Mouse (Mus musculus) bone marrow, adult 2 months (tissue): ENCODE measurements around the gene Iah1. TPM values are rescaled to one million over a fixed set of nuclear protein-coding genes. Genes with fewer than 3 reads are reported as not detected.

Experiments used
- H3K27ac ChIP-seq: fragments of 200-500 bp; 2 replicates; pipeline ENCODE4 v1.5.1; 2012; ENCODE audit warnings: low read depth, mild to moderate bottlenecking, control low read depth, inconsistent platforms, low read length; ENCODE audit not compliant: control insufficient read depth, poor library complexity, insufficient read depth
- H3K4me1 ChIP-seq: fragments of 200-500 bp; 2 replicates; pipeline ENCODE4 v1.6.1; 2011; ENCODE audit warnings: low read length; ENCODE audit not compliant: control insufficient read depth, insufficient read depth
- H3K4me3 ChIP-seq: fragments of 200-500 bp; replicated peaks from 2 replicates; pipeline ENCODE3; 2011; ENCODE audit warnings: mild to moderate bottlenecking, low read depth, low read length, control low read depth; ENCODE audit not compliant: control insufficient read depth
- CTCF ChIP-seq: fragments of 200-500 bp; IDR thresholded peaks from 2 replicates; pipeline ENCODE4 v1.5.1; 2011; ENCODE audit warnings: low read length, control low read depth; ENCODE audit not compliant: control insufficient read depth, insufficient read depth
- POLR2A ChIP-seq: fragments of 200-500 bp; IDR thresholded peaks from 2 replicates; pipeline ENCODE4 v1.6.1; 2011; ENCODE audit warnings: low read depth, mild to moderate bottlenecking, control low read depth, low read length, borderline replicate concordance; ENCODE audit not compliant: control insufficient read depth
- WGBS: fragments of 180-500 bp; shearing (Covaris S2); methylation state at CpG from one replicate; pipeline ENCODE4 v1.1.7; 2018; 5-methylcytosine and 5-hydroxymethylcytosine counted together
- polyA plus RNA-seq: library from polyadenylated mRNA; stranded (reverse); fragments of >200 nt; gene quantifications from 2 replicates; pipeline ENCODE4 v1.2.4, GENCODE M21; 2011; ENCODE audit warnings: low replicate concordance; ENCODE audit not compliant: missing spikeins, insufficient read depth, insufficient read length

Gene Iah1
- polyA plus RNA-seq, 1 experiment, result 22.1 TPM

DNA sequence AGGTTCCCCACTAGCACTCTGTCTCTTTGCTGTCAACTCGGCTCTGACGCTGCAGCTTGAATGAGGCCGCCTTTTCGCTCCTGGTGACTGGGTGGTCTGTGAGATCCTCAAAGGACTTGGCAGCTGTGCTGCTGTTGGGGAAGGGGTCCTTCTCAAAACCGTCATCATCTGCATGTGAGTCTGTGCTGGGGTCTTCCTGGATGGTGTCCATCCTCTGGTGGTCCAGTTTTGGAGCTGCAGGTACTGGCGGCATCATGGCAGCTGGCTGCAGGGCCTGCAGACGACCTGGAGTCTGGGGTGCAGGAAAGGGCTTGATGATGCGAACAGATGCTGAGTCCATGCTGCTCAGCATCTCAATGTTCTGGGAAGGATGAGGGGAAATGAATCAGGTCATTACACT, 9.1 kb downstream of the Iah1 start:
- H3K4me3 ChIP-seq, result no peak overlapping the region
- TF ChIP-seq CTCF (no peak), POLR2A (no peak)
- 92% methylated on average over 8 of the region's 8 CpGs for WGBS
- H3K27ac ChIP-seq, result no peak overlapping the region
- no peaks in the 10 kb centered on the region for H3K4me1 ChIP-seq

DNA sequence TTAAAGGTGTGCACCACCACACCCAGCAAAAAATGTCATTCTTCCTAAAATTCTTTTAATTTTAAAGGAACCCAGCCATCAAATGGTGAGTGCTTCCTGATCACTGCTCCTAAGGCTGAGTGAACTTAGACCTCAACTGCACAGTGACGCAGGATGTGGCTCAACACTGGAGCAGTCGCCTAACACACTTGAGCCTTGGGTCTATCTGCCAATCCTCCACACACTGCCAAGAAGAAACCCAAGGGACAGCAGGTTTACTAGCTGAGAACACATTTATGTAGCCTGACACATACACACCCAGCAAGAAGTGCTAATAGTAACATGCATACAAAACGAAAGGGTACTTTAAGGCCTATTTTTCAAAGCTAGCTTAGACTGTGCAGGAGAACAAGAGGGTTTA, 10.1 kb downstream of the Iah1 start:
- 88% methylated on average over 3 of the region's 3 CpGs for WGBS
- no peak overlapping the region for H3K4me3 ChIP-seq
- no peak overlapping the region for H3K27ac ChIP-seq
- H3K4me1 ChIP-seq, result no peaks in the 10 kb centered on the region
- TF ChIP-seq POLR2A, result no peak
- no peak for TF ChIP-seq CTCF

DNA sequence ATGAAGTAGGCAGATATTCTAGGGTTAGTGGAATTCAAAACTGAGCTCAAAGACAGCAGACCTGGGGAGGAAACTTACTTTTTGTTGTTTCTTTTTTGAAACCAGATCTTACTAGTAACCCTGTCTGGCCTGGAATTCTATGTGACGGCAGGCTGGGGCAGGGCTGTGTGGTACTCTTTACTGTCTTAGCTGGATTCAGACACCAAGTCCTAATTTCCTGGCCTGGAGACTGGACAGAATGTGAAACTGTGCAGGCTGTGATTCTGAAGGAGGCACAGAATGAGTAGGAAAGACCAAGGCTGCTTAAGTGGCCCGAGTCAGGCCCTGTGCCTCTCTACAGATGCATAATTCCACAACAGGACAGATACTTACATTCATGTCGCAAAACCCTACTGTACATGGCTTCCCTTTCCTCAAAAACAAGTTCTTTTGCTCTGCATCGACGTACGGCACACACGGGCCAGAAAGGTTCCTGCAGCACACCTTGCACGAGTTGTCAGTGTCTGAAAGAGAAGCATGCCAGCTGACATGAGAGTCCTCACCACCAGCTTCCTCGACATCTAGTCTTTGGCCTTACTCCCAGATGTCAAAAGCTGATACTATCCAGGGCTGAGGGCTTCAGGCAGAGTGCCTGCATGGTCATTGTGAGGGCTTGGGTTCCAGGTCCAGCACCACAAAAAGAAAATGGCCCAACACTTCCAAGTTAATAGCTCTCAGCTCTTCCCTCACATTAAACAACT, 13.6 kb downstream of the Iah1 start:
- Histone ChIP-seq H3K4me1 (no peaks in the 10 kb centered on the region), H3K4me3 (no peak overlapping the region), H3K27ac (no peak overlapping the region)
- WGBS, result 88% methylated on average over 9 of the region's 9 CpGs
- TF ChIP-seq POLR2A (no peak), CTCF (no peak)

- no peak for TF ChIP-seq CTCF
- no peak for TF ChIP-seq POLR2A
- Histone ChIP-seq H3K4me3 (no peak overlapping the region), H3K27ac (no peak overlapping the region), H3K4me1 (no peaks in the 10 kb centered on the region)
- 82% methylated on average over 10 of the region's 10 CpGs for WGBS
Observed at GRCm38 (mm10) chr12:21330961-21331576, 14.9 kb downstream of the Iah1 start.

- 81% methylated on average over 6 of the region's 6 CpGs for WGBS
- Histone ChIP-seq H3K27ac (no peak overlapping the region), H3K4me3 (no peak overlapping the region), H3K4me1 (no peaks in the 10 kb centered on the region; the same call in 1 of the 2 replicates)
- TF ChIP-seq CTCF (no peak), POLR2A (no peak)
Observed at GRCm38 (mm10) chr12:21331711-21332110, 15.5 kb downstream of the Iah1 start.

- H3K27ac ChIP-seq, result no peak overlapping the region
- no peaks in the 10 kb centered on the region; the same call in 1 of the 2 replicates for H3K4me1 ChIP-seq
- 95% methylated on average over 7 of the region's 7 CpGs for WGBS
- H3K4me3 ChIP-seq, result no peak overlapping the region
- TF ChIP-seq POLR2A (no peak), CTCF (no peak)
Observed at GRCm38 (mm10) chr12:21333021-21333420, 16.8 kb downstream of the Iah1 start.

DNA sequence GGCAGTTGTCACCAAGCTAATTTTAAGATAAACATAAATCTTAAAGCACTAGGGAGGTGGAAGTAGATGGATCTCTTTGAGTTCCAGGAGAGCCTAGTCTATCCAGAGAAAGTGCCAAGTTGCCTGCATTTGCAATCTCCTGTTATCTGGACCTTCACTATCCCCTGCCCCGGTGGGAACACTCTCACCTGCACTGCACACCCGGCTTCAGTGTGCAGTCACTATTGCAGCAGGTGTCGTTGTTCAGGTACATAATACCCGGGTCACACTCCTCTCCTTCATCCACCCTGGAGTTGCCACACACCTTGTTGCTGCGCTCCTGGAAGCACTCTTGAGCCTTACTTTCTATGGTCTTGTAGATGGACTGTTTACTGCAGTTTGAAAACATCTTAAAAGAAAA, 17.6 kb downstream of the Iah1 start:
- 85% methylated on average over 5 of the region's 5 CpGs for WGBS
- Histone ChIP-seq H3K27ac (no peak overlapping the region), H3K4me1 (no peaks in the 10 kb centered on the region; the same call in 1 of the 2 replicates), H3K4me3 (no peak overlapping the region)
- no peak for TF ChIP-seq POLR2A
- TF ChIP-seq CTCF, result no peak

DNA sequence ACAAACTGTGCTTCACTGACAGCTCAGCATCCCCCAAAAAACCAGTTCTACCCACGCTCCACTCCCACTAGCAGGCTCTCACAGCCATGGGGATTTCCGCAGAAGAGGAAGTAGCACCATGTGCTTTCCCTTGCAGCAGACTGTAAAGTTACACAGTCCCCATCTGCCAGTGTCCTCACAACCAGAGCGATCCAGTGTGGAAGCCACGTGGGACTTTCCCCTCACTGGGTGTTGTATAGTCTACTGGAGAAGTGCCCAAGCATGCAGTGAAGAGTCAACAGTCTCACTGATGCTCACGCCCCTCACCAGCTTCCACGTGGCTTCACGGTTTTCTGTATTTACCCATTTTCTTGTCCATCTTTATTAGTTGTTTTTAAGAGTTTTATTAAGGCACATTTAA, 19.7 kb downstream of the Iah1 start:
- 41% methylated on average over 7 of the region's 7 CpGs for whole genome bisulfite sequencing
- TF ChIP-seq CTCF (no peak), POLR2A (no peak)
- no peak overlapping the region for H3K27ac ChIP-seq

More for the DNA sequence above, 19.7 kb downstream of the Iah1 start:
- Histone ChIP-seq H3K4me1 (no peaks in the 10 kb centered on the region; the same call in 1 of the 2 replicates), H3K4me3 (no peak overlapping the region)
